Mouse (Mus musculus) ovary, adult 2 months (tissue): ENCODE results near the gene Polr3g. TPM values are rescaled to one million over a fixed set of nuclear protein-coding genes. Genes with fewer than 3 reads are reported as not detected.

Experiments used
- polyA plus RNA-seq: library from polyadenylated mRNA; depleted of rRNA; stranded (reverse); fragments of >200 nt; gene quantifications from 2 replicates; pipeline ENCODE4 v1.2.3, GENCODE M21; 2012; rRNA removed

Gene Polr3g
- 10.7 and 15.4 TPM in 2 replicates for polyA plus RNA-seq

GRCm38 (mm10) chr13:81710775-81711545 is at the start of gene Polr3g, which contains the start of gene Mblac2:
Gene Polr3g, minus strand, starts transcription at chr13:81711013.
Gene Mblac2, plus strand, starts transcription at chr13:81711341.

GRCm38 (mm10) chr13:81657351-81658052 is 53.3 kb downstream of the Polr3g start, which contains the start of gene Lysmd3:
Gene Lysmd3, plus strand, starts transcription at chr13:81657663.

GRCm38 (mm10) chr13:81632720-81633415 is 77.9 kb downstream of the Polr3g start, which contains the start of gene Adgrv1:
Gene Adgrv1, minus strand, starts transcription at chr13:81633154.

Other genes starting within 250 kb of the Polr3g start
- gene Adgrv1, start 77.9 kb downstream of the Polr3g start, polyA plus RNA-seq, result 6.1 and 7.1 TPM in 2 replicates
- 5.9 and 14.3 TPM in 2 replicates for gene Lysmd3, start 53.4 kb downstream of the Polr3g start, polyA plus RNA-seq
- 6.1 and 8.2 TPM in 2 replicates for gene Mblac2, start 328 bp upstream of the Polr3g start, polyA plus RNA-seq
- 0.78 and 0.86 TPM in 2 replicates for gene Cetn3, start 72.1 kb upstream of the Polr3g start, polyA plus RNA-seq